Mouse (Mus musculus) 416B (cell line): ENCODE measurements around the gene Rph3a.
"Not testable (repeated sequence)": the region's sequence is repeated elsewhere in the genome, so short reads cannot be mapped to it uniquely, and the experiment has no call there.

ENCODE experiments used
- DNase-seq: peaks from one replicate; pipeline ENCODE4 v3.0.0; 2011; ENCODE audit warnings: low read depth

The Rph3a gene

GRCm38 (mm10) chr5:120974522-120974921 lies 35.4 kb downstream of the Rph3a start:
- DNase-seq: peak; percentile 14

DNA sequence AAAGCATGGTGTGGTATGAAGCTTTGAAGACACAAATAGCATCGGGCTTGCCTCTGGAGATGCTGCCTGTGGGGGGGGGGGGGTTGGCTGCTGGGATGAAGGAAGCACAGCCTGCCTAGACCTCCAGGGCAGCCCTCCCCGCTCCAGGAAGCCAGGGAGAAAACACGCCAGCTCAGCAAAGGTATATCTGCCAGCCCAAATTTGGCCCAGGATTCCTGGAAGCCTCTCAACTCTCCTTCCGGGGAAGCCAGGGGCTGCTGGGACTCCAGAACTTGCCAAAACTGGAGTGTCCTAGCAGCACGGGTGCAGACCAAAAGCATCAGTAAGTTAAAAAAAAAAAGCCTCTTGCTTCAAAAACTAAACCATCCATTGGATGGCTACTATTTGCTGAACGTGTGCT lies 37.6 kb downstream of the Rph3a start:
- DNase-seq: no peak

DNA sequence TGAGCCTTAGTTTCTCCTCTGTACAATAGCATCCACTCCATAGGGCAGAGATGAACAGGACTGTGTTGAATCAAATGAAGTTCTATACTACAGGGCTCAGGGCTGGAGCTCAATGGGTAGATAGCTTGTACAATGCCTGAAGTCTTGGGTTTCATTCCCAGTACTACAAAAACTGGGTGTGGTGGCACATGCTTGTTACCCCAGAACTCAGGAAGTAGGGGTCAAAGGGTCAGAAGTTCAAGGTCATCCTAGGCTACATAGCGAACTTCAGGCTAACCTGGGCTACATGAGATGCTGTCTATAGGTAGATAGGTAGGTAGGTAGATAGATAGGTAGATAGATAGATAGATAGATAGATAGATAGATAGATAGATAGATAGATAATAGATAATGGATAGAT lies 38.6 kb downstream of the Rph3a start:
- DNase-seq: no peak

DNA sequence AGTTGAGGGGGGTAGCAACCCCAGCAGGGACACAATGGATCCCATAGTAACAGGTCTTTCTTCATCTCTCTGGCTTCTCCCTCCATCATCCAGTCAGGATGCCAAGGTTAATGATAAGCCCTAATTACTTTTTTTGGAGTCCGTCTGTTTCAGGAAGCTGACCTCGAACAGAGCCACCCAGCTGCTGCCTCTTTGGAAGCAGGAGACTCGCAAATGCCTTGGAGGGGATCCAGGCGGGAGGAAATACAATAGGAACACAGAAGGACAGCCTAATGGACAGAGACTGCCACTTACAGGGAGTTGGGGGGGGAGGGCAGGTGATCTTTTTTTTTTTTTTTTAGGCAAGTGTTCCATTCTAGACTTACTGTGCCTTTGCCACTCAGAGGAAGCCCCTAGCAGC lies 40.2 kb downstream of the Rph3a start:
- no peak for DNase-seq

- DNase-seq: no peak
Observed at GRCm38 (mm10) chr5:120968799-120969198, 41.1 kb downstream of the Rph3a start.

DNA sequence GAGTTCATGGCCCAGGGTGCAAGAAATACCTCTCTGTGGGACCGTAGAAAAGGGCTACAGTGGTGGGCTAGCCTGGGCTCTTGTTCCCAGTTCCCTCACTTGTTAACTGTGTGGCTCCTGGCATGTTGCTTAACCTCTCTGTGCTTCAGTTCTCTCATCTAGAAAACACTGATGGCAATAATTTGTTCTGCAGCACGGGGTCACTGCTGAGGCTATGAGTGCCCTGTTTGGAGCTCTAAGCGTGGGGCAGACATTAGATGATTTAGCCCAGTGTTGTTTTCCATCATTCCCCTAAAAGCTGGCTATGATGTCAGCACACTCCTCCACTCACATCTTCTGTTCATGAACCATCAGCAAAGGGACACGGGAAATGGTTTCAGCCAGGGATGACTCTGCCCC lies 41.8 kb downstream of the Rph3a start:
- no peak for DNase-seq

DNA sequence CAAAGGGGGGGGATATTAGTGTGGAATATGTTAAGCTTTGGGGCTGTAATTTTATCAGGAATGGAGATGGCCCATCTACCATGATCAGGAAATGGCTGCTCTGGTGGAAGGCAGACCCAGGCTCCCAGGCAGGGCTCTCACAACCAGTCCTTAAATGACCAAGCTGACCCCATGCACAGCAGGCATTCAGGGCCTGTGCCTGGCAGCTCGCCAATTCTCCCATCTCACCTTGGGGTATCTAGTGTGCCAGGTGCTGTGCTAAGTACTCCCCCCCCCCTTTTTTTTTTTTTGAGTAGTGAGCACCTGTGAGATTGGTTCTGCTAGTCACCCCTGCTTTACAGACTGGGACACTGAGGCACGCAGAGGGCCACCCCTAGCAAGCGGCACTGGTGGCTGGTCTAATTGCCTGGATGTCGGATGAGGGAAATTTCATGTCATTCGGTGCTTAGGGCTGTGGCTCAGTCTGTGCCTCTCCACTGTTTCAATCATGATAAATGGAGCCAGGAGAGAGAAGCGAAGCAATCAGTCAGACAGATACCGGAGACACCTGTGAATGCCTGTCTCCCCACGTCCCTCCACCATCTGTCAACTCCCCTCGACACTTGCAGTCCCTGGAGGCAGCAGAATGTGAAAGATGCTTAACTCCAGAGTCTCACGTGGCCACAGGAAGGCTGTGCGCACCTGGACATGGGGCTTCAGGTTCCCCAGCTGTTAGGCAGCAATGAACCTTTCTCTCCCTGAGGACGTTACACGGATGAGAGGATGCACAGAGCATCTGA lies 42.3 kb downstream of the Rph3a start:
- DNase-seq: no peak

GRCm38 (mm10) chr5:120966894-120967293 lies 43.0 kb downstream of the Rph3a start:
- DNase-seq: no peak

- no peak for DNase-seq
Observed at GRCm38 (mm10) chr5:120966156-120966555, 43.7 kb downstream of the Rph3a start.

DNA sequence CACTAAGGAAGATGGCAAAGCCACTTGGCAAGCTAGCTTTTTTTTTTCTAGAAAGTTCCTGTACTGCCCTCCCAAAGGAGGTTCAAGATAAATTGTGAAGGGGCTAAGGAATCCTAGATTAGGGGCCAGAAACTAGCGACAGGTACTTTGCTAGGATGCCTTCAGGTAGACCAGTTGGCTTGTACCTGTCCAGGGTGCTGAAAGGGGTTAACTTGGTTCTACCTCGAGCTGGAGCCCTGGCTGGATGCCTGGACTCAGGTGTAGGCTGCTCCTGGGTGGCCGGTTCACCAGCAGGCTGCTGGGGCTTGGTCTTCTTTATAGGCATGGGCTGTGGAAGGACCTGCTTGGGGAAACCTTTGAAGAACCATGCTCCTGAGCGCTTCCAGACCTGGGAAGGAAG lies 48.9 kb downstream of the Rph3a start:
- peak; percentile 15 for DNase-seq

GRCm38 (mm10) chr5:120953974-120954373 lies 55.9 kb downstream of the Rph3a start:
- peak; percentile 47 for DNase-seq

- DNase-seq: no peak
Observed at GRCm38 (mm10) chr5:120952242-120952770, 57.6 kb downstream of the Rph3a start.

- DNase-seq: no peak
Observed at GRCm38 (mm10) chr5:120942076-120942475, 67.8 kb downstream of the Rph3a start.

DNA sequence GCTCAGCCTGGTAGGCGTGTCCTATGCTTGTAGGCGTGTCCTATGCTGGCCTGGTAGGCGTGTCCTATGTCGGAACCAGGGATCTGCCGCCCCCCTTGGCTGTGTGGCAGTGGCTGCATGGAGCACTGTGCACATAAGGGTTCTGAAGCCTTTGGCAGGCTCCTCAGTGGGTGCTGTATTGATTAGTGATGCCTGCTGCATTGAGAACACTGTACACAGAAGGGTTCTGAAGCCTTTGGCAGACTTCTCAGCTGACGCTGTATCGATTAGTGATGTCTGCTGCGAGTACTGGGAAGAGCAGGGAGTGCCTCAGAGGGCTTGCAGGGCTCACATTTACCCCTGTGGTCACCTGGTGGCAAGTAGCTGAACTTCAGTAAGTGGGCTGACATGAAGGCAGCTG lies 71.3 kb downstream of the Rph3a start:
- DNase-seq: peak; percentile 12

GRCm38 (mm10) chr5:120937841-120938240 lies 72.1 kb downstream of the Rph3a start:
- peak; percentile 45 for DNase-seq

- DNase-seq: no peak
Observed at GRCm38 (mm10) chr5:120933966-120934365, 75.9 kb downstream of the Rph3a start.

GRCm38 (mm10) chr5:120927036-120927435 lies 82.9 kb downstream of the Rph3a start:
- DNase-seq: peak; percentile 3

- DNase-seq: not testable (repeated sequence)
Observed at GRCm38 (mm10) chr5:120926311-120926710, 83.6 kb downstream of the Rph3a start.

- DNase-seq: not testable (repeated sequence)
Observed at GRCm38 (mm10) chr5:120924520-120924919, 85.4 kb downstream of the Rph3a start.

GRCm38 (mm10) chr5:120923969-120924368 lies 85.9 kb downstream of the Rph3a start:
- no peak for DNase-seq

GRCm38 (mm10) chr5:120920296-120920695 lies 89.6 kb downstream of the Rph3a start:
- no peak for DNase-seq

GRCm38 (mm10) chr5:120919156-120919935 lies 90.5 kb downstream of the Rph3a start:
- not testable (repeated sequence) for DNase-seq

DNA sequence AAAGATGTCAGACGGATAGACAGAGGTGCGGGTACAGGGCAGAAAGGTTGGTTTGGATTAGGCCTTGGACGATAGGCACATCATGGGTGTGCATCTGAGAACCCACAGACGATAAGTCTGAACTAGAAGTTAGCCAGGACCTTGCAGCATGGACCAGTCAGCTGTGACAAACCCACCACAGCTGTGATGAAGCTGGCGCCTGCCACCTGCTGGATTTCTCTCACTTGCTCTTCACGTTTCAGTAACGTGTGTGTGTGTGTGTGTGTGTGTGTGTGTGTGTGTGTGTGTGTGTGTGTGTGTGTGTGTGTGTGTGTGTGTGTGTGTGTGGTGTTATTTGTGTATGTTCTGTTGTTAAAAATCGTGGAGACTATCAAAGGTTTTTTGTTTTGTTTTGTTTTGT lies 95.7 kb downstream of the Rph3a start, which contains the start of gene Oas1d:
Gene Oas1d, plus strand, starts transcription at position 333 of the 400 bp plus-strand sequence.
- peak; percentile 14 for DNase-seq
